Mouse (Mus musculus): ENCODE results near the gene Cdc27.

GRCm38 (mm10) chr11:104481971-104482370 lies 68.4 kb downstream of the Cdc27 start:
- TF ChIP-seq MAX (IDR thresholded peaks at IDR 0.05; ENCODE audit: low read length) (no peak), CTCF (conservative IDR thresholded peaks at IDR 0.05 in 1 of 2, IDR thresholded peaks at IDR 0.05 in 1 of 2; ENCODE audit: low read depth in 2 of 2, low read length in 2 of 2) (no peak), TCF12 (IDR thresholded peaks at IDR 0.05; ENCODE audit: low read depth, low read length) (no peak), POLR2A (IDR thresholded peaks at IDR 0.05; ENCODE audit: low read depth, low read length) (no peak), IRF4 (IDR thresholded peaks at IDR 0.05; ENCODE audit: low read depth, low read length) (no peak), ZC3H11A (IDR thresholded peaks at IDR 0.05; ENCODE audit: low read depth, low read length) (no peak), NRF1 (IDR thresholded peaks at IDR 0.05; ENCODE audit: low read depth, low read length) (no peak), TBP (conservative IDR thresholded peaks at IDR 0.05; ENCODE audit: low read depth, low read length) (no peak), MXI1 (IDR thresholded peaks at IDR 0.05; ENCODE audit: low read depth, low read length) (no peak)

Measured in CH12.LX (cell line).